Mouse (Mus musculus): ENCODE data around the gene Cic. TPM values are rescaled to one million over a fixed set of nuclear protein-coding genes. Genes with fewer than 3 reads are reported as not detected.
A peak's percentile ranks its signal among the peaks of the same experiment; 100 is the strongest.

The Cic gene
- polyA plus RNA-seq, 2 experiments: 48.9 to 155 TPM

- Histone ChIP-seq H3K4me2 (replicated peaks; ENCODE audit: low read depth, low read length, severe bottlenecking) (no peak overlapping the region), H3K27me3 (ENCODE audit: control insufficient read depth, insufficient read depth, low read length) (no peaks in the 10 kb centered on the region), H3K36me3 (ENCODE audit: control insufficient read depth, insufficient read depth, low read length) (peaks cover 42% of the 10 kb centered on the region), H3K9me3 (ENCODE audit: control insufficient read depth, low read length) (no peaks in the 10 kb centered on the region), H3K9ac (ENCODE audit: low read depth, low read length, severe bottlenecking) (no peak overlapping the region), H3K4me1 (ENCODE audit: control insufficient read depth, insufficient read depth, low read length) (peaks cover 32% of the 10 kb centered on the region), H3K27ac (replicated peaks; ENCODE audit: low read depth, low read length) (no peak overlapping the region), H3K4me3 (replicated peaks; ENCODE audit: low read length) (no peak overlapping the region)
- TF ChIP-seq POLR2A (IDR thresholded peaks at IDR 0.05; ENCODE audit: borderline replicate concordance, extremely low read depth, insufficient read depth, insufficient read length): no peak
- ATAC-seq (ENCODE audit: low FRiP score, low read depth): no peak
- 73% methylated on average over 3 of the region's 3 CpGs for WGBS
- no peak for DNase-seq (ENCODE audit: low spot score)
These were observed 7.5 kb downstream of the Cic start for GRCm38 (mm10) chr7:25274996-25275395.

- Histone ChIP-seq H3K27me3 (ENCODE audit: control insufficient read depth, insufficient read depth, low read length) (no peaks in the 10 kb centered on the region), H3K4me2 (replicated peaks; ENCODE audit: low read depth, low read length, severe bottlenecking) (peak overlapping the region; percentile 17; the same call in 1 of the 2 replicates), H3K4me1 (ENCODE audit: control insufficient read depth, insufficient read depth, low read length) (peaks cover 34% of the 10 kb centered on the region), H3K36me3 (ENCODE audit: control insufficient read depth, insufficient read depth, low read length) (peaks cover 42% of the 10 kb centered on the region), H3K9ac (ENCODE audit: low read depth, low read length, severe bottlenecking) (0 out of 2 replicates have a peak overlapping the region, but pooled peaks have one; percentile 12), H3K9me3 (ENCODE audit: control insufficient read depth, low read length) (no peaks in the 10 kb centered on the region), H3K4me3 (replicated peaks; ENCODE audit: low read length) (0 out of 2 replicates have a peak overlapping the region, but pooled peaks have one; percentile 2), H3K27ac (replicated peaks; ENCODE audit: low read depth, low read length) (no peak overlapping the region)
- TF ChIP-seq POLR2A (IDR thresholded peaks at IDR 0.05; ENCODE audit: borderline replicate concordance, extremely low read depth, insufficient read depth, insufficient read length): no peak
- DNase-seq (ENCODE audit: low spot score): no peak
- ATAC-seq (ENCODE audit: low FRiP score, low read depth): no peak
- WGBS: 44% methylated on average over 9 of the region's 9 CpGs
These were observed 8.2 kb downstream of the Cic start for GRCm38 (mm10) chr7:25275555-25276298.

GRCm38 (mm10) chr7:25277405-25277804, 9.9 kb downstream of the Cic start:
- Histone ChIP-seq H3K4me2 (replicated peaks; ENCODE audit: low read depth, low read length, severe bottlenecking) (peak overlapping the region; percentile 97), H3K27me3 (ENCODE audit: control insufficient read depth, insufficient read depth, low read length) (no peaks in the 10 kb centered on the region), H3K9me3 (ENCODE audit: control insufficient read depth, low read length) (no peaks in the 10 kb centered on the region), H3K27ac (replicated peaks; ENCODE audit: low read depth, low read length) (peak overlapping the region; percentile 99), H3K9ac (ENCODE audit: low read depth, low read length, severe bottlenecking) (peak overlapping the region; percentile 71; the same call in 1 of the 2 replicates), H3K4me3 (replicated peaks; ENCODE audit: low read length) (peak overlapping the region; percentile 62), H3K36me3 (ENCODE audit: control insufficient read depth, insufficient read depth, low read length) (peaks cover 29% of the 10 kb centered on the region), H3K4me1 (ENCODE audit: control insufficient read depth, insufficient read depth, low read length) (peaks cover 44% of the 10 kb centered on the region)
- DNase-seq (ENCODE audit: low spot score): no peak
- TF ChIP-seq POLR2A (IDR thresholded peaks at IDR 0.05; ENCODE audit: borderline replicate concordance, extremely low read depth, insufficient read depth, insufficient read length): no peak
- ATAC-seq (ENCODE audit: low FRiP score, low read depth): no peak
- 75% methylated on average over 4 of the region's 4 CpGs for WGBS

GRCm38 (mm10) chr7:25277998-25278340, 10.5 kb downstream of the Cic start:
- WGBS: 12% methylated on average over 4 of the region's 4 CpGs
- peak overlapping the region; percentile 71; the same call in 1 of the 2 replicates for H3K9ac ChIP-seq (ENCODE audit: low read depth, low read length, severe bottlenecking)

GRCm38 (mm10) chr7:25278341-25279075, 11.0 kb downstream of the Cic start:
- H3K9me3 ChIP-seq (ENCODE audit: control insufficient read depth, low read length): no peaks in the 10 kb centered on the region
- DNase-seq (ENCODE audit: low spot score): peak; percentile 91
- peak overlapping the region; percentile 71 for H3K9ac ChIP-seq (ENCODE audit: low read depth, low read length, severe bottlenecking)
- H3K36me3 ChIP-seq (ENCODE audit: control insufficient read depth, insufficient read depth, low read length): peaks cover 18% of the 10 kb centered on the region
- peaks cover 45% of the 10 kb centered on the region for H3K4me1 ChIP-seq (ENCODE audit: control insufficient read depth, insufficient read depth, low read length)
- WGBS: 1% methylated on average over 40 of the region's 60 CpGs
- H3K4me3 ChIP-seq (replicated peaks; ENCODE audit: low read length): peak overlapping the region; percentile 62
- peak; percentile 52; the same call in 1 of the 2 replicates for TF ChIP-seq POLR2A (IDR thresholded peaks at IDR 0.05; ENCODE audit: borderline replicate concordance, extremely low read depth, insufficient read depth, insufficient read length)
- H3K4me2 ChIP-seq (replicated peaks; ENCODE audit: low read depth, low read length, severe bottlenecking): peak overlapping the region; percentile 97
- peak; percentile 51 for ATAC-seq (ENCODE audit: low FRiP score, low read depth)
- no peaks in the 10 kb centered on the region for H3K27me3 ChIP-seq (ENCODE audit: control insufficient read depth, insufficient read depth, low read length)
- peak overlapping the region; percentile 99 for H3K27ac ChIP-seq (replicated peaks; ENCODE audit: low read depth, low read length)

More at GRCm38 (mm10) chr7:25277998-25278340, 10.5 kb downstream of the Cic start:
- Histone ChIP-seq H3K9me3 (ENCODE audit: control insufficient read depth, low read length) (no peaks in the 10 kb centered on the region), H3K27ac (replicated peaks; ENCODE audit: low read depth, low read length) (peak overlapping the region; percentile 99), H3K4me3 (replicated peaks; ENCODE audit: low read length) (peak overlapping the region; percentile 62), H3K4me2 (replicated peaks; ENCODE audit: low read depth, low read length, severe bottlenecking) (peak overlapping the region; percentile 97), H3K4me1 (ENCODE audit: control insufficient read depth, insufficient read depth, low read length) (peaks cover 44% of the 10 kb centered on the region), H3K36me3 (ENCODE audit: control insufficient read depth, insufficient read depth, low read length) (peaks cover 24% of the 10 kb centered on the region), H3K27me3 (ENCODE audit: control insufficient read depth, insufficient read depth, low read length) (no peaks in the 10 kb centered on the region)
- ATAC-seq (ENCODE audit: low FRiP score, low read depth) (no peak), DNase-seq (ENCODE audit: low spot score) (no peak)
- no peak for TF ChIP-seq POLR2A (IDR thresholded peaks at IDR 0.05; ENCODE audit: borderline replicate concordance, extremely low read depth, insufficient read depth, insufficient read length)

All from limb, embryonic 14.5 days (tissue).